Mouse (Mus musculus): Measurements from ENCODE around the gene Tmtc1. TPM values are rescaled to one million over a fixed set of nuclear protein-coding genes. Genes with fewer than 3 reads are reported as not detected.

Tmtc1 gene
- polyA plus RNA-seq, 1 experiment: 3.3 TPM

DNA sequence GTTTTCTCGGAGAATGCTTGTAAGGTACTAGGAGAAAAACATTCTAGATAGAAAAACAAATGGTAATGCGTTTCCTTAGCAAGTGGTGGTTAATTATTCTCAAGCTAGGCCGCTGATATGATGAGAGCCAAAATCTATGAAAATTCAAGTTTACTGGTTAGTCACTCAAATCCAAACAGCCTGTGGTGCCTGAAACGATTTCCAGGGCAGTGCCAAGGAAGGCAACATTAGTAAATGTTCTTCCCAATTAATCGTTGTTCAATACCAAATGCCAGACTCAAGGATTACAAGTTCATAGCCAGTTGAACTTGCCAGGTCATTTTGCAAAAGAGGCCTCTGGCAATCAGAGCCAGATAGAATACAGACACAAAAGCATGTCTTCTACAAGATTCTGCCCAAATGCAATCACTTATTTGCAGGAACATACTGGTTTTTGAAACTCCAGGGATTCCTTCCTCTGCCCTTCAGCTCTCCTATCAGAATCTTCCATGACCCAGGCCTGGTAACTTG, 128.6 kb downstream of the Tmtc1 start:
- no peak overlapping the region for H3K4me3 ChIP-seq (ENCODE audit: low read depth, low read length)
- H3K9me3 ChIP-seq (replicated peaks; ENCODE audit: control insufficient read depth, insufficient read depth, low read length, poor library complexity, severe bottlenecking): no peaks in the 10 kb centered on the region
- H3K27ac ChIP-seq (ENCODE audit: insufficient read depth, low read length): no peak overlapping the region
- TF ChIP-seq EP300 (IDR thresholded peaks at IDR 0.05; ENCODE audit: insufficient read depth, low read depth, low read length): no peak
- no peak for TF ChIP-seq POLR2A (IDR thresholded peaks at IDR 0.05; ENCODE audit: insufficient read depth, low read length)
- TF ChIP-seq CTCF (IDR thresholded peaks at IDR 0.05; ENCODE audit: low read depth, low read length): no peak
- H3K4me1 ChIP-seq (ENCODE audit: control insufficient read depth, insufficient read depth, low read length): no peaks in the 10 kb centered on the region
- no peaks in the 10 kb centered on the region for H3K27me3 ChIP-seq (ENCODE audit: control insufficient read depth, insufficient read depth, low read length, poor library complexity, severe bottlenecking)
- no peaks in the 10 kb centered on the region for H3K36me3 ChIP-seq (ENCODE audit: control insufficient read depth, insufficient read depth, low read length, poor library complexity, severe bottlenecking)
- H3K9ac ChIP-seq (ENCODE audit: low read depth, poor library complexity, severe bottlenecking): no peak overlapping the region

DNA sequence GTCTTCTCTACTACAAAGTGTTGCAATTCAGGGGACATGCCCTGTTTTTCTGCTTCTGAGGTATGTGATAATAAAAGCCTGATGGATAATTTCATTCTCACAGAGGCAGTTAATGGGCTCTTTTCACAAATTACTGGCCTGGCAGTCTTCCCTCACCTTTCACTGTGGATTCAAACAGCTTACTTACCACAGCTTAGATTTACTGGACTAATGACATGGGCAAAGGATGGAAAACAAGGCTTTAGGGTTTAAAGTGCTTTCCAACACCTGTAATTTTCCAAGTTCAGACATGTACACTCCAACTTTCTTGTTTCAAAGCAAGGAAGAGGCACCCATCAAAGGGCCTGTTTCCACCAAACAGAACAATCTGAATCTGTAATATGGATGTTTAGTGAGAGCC, 129.1 kb downstream of the Tmtc1 start:
- H3K4me1 ChIP-seq (ENCODE audit: control insufficient read depth, insufficient read depth, low read length): no peaks in the 10 kb centered on the region
- no peak overlapping the region for H3K27ac ChIP-seq (ENCODE audit: insufficient read depth, low read length)
- no peaks in the 10 kb centered on the region for H3K27me3 ChIP-seq (ENCODE audit: control insufficient read depth, insufficient read depth, low read length, poor library complexity, severe bottlenecking)
- no peaks in the 10 kb centered on the region for H3K9me3 ChIP-seq (replicated peaks; ENCODE audit: control insufficient read depth, insufficient read depth, low read length, poor library complexity, severe bottlenecking)
- TF ChIP-seq POLR2A (IDR thresholded peaks at IDR 0.05; ENCODE audit: insufficient read depth, low read length) (no peak), CTCF (IDR thresholded peaks at IDR 0.05; ENCODE audit: low read depth, low read length) (no peak), EP300 (IDR thresholded peaks at IDR 0.05; ENCODE audit: insufficient read depth, low read depth, low read length) (no peak)
- H3K9ac ChIP-seq (ENCODE audit: low read depth, poor library complexity, severe bottlenecking): no peak overlapping the region
- H3K4me3 ChIP-seq (ENCODE audit: low read depth, low read length): no peak overlapping the region
- H3K36me3 ChIP-seq (ENCODE audit: control insufficient read depth, insufficient read depth, low read length, poor library complexity, severe bottlenecking): no peaks in the 10 kb centered on the region

DNA sequence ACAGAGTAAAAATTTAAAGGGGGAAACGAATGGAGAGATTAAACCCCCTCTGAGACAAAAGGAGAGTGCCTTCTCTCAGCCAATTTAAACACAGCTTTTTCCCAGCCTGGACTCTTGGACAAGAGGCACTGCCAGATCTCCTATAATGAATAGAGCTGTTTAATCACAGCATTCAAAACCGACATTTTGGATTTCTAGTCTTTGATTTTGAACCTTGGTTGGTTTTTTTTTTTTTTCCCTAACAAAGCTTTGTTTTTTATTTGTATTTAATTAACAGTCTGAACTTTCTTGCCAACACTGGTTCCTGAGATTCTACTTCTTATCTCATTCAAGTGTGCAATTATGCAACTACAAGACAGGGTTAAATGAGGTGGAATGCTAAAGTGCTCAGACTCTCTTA, 133.2 kb downstream of the Tmtc1 start:
- H3K27ac ChIP-seq (ENCODE audit: insufficient read depth, low read length): no peak overlapping the region
- H3K9me3 ChIP-seq (replicated peaks; ENCODE audit: control insufficient read depth, insufficient read depth, low read length, poor library complexity, severe bottlenecking): no peaks in the 10 kb centered on the region
- H3K4me1 ChIP-seq (ENCODE audit: control insufficient read depth, insufficient read depth, low read length): no peaks in the 10 kb centered on the region
- H3K27me3 ChIP-seq (ENCODE audit: control insufficient read depth, insufficient read depth, low read length, poor library complexity, severe bottlenecking): no peaks in the 10 kb centered on the region
- no peaks in the 10 kb centered on the region for H3K36me3 ChIP-seq (ENCODE audit: control insufficient read depth, insufficient read depth, low read length, poor library complexity, severe bottlenecking)
- no peak for TF ChIP-seq CTCF (IDR thresholded peaks at IDR 0.05; ENCODE audit: low read depth, low read length)
- no peak for TF ChIP-seq EP300 (IDR thresholded peaks at IDR 0.05; ENCODE audit: insufficient read depth, low read depth, low read length)
- no peak for TF ChIP-seq POLR2A (IDR thresholded peaks at IDR 0.05; ENCODE audit: insufficient read depth, low read length)
- no peak overlapping the region for H3K9ac ChIP-seq (ENCODE audit: low read depth, poor library complexity, severe bottlenecking)
- H3K4me3 ChIP-seq (ENCODE audit: low read depth, low read length): no peak overlapping the region

DNA sequence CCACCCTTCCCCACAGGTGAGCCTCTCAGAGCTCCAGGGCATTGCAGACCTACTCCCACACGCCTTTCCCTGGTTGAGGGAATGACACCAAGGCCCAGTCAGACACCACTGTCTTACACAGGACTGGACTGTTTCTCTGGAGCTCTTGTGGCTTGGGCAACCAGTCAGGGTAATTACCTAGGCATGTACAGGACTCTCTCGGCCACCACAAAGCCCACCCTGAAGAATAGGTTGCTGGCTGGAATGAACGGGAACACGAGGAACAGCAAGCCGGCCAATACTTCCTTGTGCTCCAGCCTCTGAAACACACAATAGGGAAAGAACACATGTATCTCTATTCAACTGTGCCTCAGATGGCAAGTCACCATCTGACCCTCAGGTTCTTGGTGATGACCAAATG, 138.4 kb downstream of the Tmtc1 start:
- Histone ChIP-seq H3K27me3 (ENCODE audit: control insufficient read depth, insufficient read depth, low read length, poor library complexity, severe bottlenecking) (no peaks in the 10 kb centered on the region), H3K9ac (ENCODE audit: low read depth, poor library complexity, severe bottlenecking) (no peak overlapping the region), H3K4me3 (ENCODE audit: low read depth, low read length) (no peak overlapping the region), H3K9me3 (replicated peaks; ENCODE audit: control insufficient read depth, insufficient read depth, low read length, poor library complexity, severe bottlenecking) (no peaks in the 10 kb centered on the region), H3K36me3 (ENCODE audit: control insufficient read depth, insufficient read depth, low read length, poor library complexity, severe bottlenecking) (no peaks in the 10 kb centered on the region), H3K27ac (ENCODE audit: insufficient read depth, low read length) (no peak overlapping the region), H3K4me1 (ENCODE audit: control insufficient read depth, insufficient read depth, low read length) (no peaks in the 10 kb centered on the region)
- TF ChIP-seq EP300 (IDR thresholded peaks at IDR 0.05; ENCODE audit: insufficient read depth, low read depth, low read length): no peak
- TF ChIP-seq CTCF (IDR thresholded peaks at IDR 0.05; ENCODE audit: low read depth, low read length): no peak
- no peak for TF ChIP-seq POLR2A (IDR thresholded peaks at IDR 0.05; ENCODE audit: insufficient read depth, low read length)

DNA sequence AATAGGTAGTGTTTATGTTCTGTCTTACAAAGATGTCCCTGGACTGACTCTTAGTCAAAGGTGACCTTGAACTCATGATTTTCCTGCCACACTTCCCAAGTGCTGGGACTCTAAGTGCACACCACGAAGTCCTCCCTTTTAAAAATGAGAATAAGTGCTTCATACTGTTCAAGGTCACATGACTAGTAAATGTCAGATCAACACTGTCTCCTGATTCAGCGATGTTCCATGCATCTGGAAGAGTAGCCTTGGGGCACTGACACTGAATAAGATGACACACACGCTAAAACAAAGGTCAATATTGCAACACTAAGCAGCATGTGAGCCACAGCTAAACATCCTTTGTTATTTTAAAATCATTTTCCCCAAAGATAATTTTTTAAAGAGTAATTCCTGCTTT, 139.0 kb downstream of the Tmtc1 start:
- Histone ChIP-seq H3K9me3 (replicated peaks; ENCODE audit: control insufficient read depth, insufficient read depth, low read length, poor library complexity, severe bottlenecking) (no peaks in the 10 kb centered on the region), H3K27me3 (ENCODE audit: control insufficient read depth, insufficient read depth, low read length, poor library complexity, severe bottlenecking) (no peaks in the 10 kb centered on the region), H3K9ac (ENCODE audit: low read depth, poor library complexity, severe bottlenecking) (no peak overlapping the region), H3K4me3 (ENCODE audit: low read depth, low read length) (no peak overlapping the region), H3K36me3 (ENCODE audit: control insufficient read depth, insufficient read depth, low read length, poor library complexity, severe bottlenecking) (no peaks in the 10 kb centered on the region), H3K4me1 (ENCODE audit: control insufficient read depth, insufficient read depth, low read length) (no peaks in the 10 kb centered on the region), H3K27ac (ENCODE audit: insufficient read depth, low read length) (no peak overlapping the region)
- TF ChIP-seq EP300 (IDR thresholded peaks at IDR 0.05; ENCODE audit: insufficient read depth, low read depth, low read length) (no peak), CTCF (IDR thresholded peaks at IDR 0.05; ENCODE audit: low read depth, low read length) (no peak), POLR2A (IDR thresholded peaks at IDR 0.05; ENCODE audit: insufficient read depth, low read length) (no peak)

DNA sequence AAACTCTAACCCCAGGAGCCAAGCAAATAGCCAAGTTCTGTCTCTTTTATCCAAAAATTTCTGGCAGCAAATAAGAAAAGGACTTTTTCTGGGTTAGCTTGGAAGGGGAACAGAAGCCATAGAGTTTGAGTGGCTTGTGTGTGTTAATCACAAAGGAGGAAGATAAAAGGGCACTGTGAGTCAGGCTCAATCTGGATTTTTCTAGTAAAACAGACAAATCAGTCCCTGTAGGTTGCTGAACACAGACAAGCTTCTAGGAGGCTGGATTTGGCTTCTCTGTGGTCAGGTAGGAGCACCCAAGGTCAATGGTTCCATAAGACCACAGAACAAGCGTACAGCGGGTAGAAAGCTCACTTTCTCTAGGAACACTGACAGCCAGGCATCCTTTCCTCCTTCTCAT, 141.9 kb downstream of the Tmtc1 start:
- no peak overlapping the region for H3K9ac ChIP-seq (ENCODE audit: low read depth, poor library complexity, severe bottlenecking)
- TF ChIP-seq POLR2A (IDR thresholded peaks at IDR 0.05; ENCODE audit: insufficient read depth, low read length): no peak
- TF ChIP-seq EP300 (IDR thresholded peaks at IDR 0.05; ENCODE audit: insufficient read depth, low read depth, low read length): no peak
- no peak for TF ChIP-seq CTCF (IDR thresholded peaks at IDR 0.05; ENCODE audit: low read depth, low read length)

More for the DNA sequence above, 141.9 kb downstream of the Tmtc1 start:
- Histone ChIP-seq H3K9me3 (replicated peaks; ENCODE audit: control insufficient read depth, insufficient read depth, low read length, poor library complexity, severe bottlenecking) (no peaks in the 10 kb centered on the region), H3K27me3 (ENCODE audit: control insufficient read depth, insufficient read depth, low read length, poor library complexity, severe bottlenecking) (no peaks in the 10 kb centered on the region), H3K36me3 (ENCODE audit: control insufficient read depth, insufficient read depth, low read length, poor library complexity, severe bottlenecking) (no peaks in the 10 kb centered on the region), H3K27ac (ENCODE audit: insufficient read depth, low read length) (no peak overlapping the region), H3K4me1 (ENCODE audit: control insufficient read depth, insufficient read depth, low read length) (no peaks in the 10 kb centered on the region), H3K4me3 (ENCODE audit: low read depth, low read length) (no peak overlapping the region)

Data from ES-Bruce4 (cell line).